Mouse (Mus musculus) C2C12 (cell line): ENCODE measurements at regions not wholly inside any gene's neighbourhood (a gene's known extent, or its start where the extent isn't known, plus 50 kb on each side); places are given as distances from the start of the nearest gene placed in this dataset.

Experiments
- H3K27me3 ChIP-seq: one replicate; pipeline ENCODE4 v1.6.1; 2011; ENCODE audit not compliant: control insufficient read depth, insufficient read depth, insufficient read length
- H3K36me3 ChIP-seq: one replicate; pipeline ENCODE4 v1.6.1; 2011; ENCODE audit not compliant: control insufficient read depth, insufficient read depth
- H3K4me3 ChIP-seq: one replicate; pipeline ENCODE4 v1.5.1; 2011; ENCODE audit warnings: mild to moderate bottlenecking, control low read depth; ENCODE audit not compliant: poor library complexity, insufficient read depth, severe bottlenecking
- H3K79me2 ChIP-seq: one replicate; pipeline ENCODE4 v1.6.1; 2011; ENCODE audit not compliant: control insufficient read depth, insufficient read depth
- H3K79me3 ChIP-seq: one replicate; pipeline ENCODE4 v1.6.1; 2011; ENCODE audit warnings: low read depth, control low read depth
- H3ac ChIP-seq: one replicate; pipeline ENCODE3; 2011; ENCODE audit warnings: low read depth; ENCODE audit not compliant: control insufficient read depth, insufficient read length
- CEBPB ChIP-seq: IDR thresholded peaks from one replicate; pipeline ENCODE4 v1.6.1; 2011; ENCODE audit warnings: low read depth, mild to moderate bottlenecking, control low read depth, moderate library complexity
- CTCF ChIP-seq: IDR thresholded peaks from one replicate; pipeline ENCODE4 v1.5.1; 2011; ENCODE audit not compliant: control insufficient read depth, insufficient read depth, insufficient read length
- FOSL1 ChIP-seq: IDR thresholded peaks from one replicate; pipeline ENCODE4 v1.8.0; 2011; ENCODE audit warnings: mild to moderate bottlenecking, low read length; ENCODE audit not compliant: poor library complexity, insufficient read depth, severe bottlenecking
- MAX ChIP-seq: IDR thresholded peaks from one replicate; pipeline ENCODE4 v1.6.1; 2011; ENCODE audit warnings: mild to moderate bottlenecking, control low read depth
- MYOD1 ChIP-seq: IDR thresholded peaks from one replicate; pipeline ENCODE4 v1.6.1; 2011; ENCODE audit warnings: low read depth; ENCODE audit not compliant: control insufficient read depth, insufficient read length
- MYOG ChIP-seq: IDR thresholded peaks from one replicate; pipeline ENCODE4 v1.6.1; 2011; ENCODE audit not compliant: control insufficient read depth, insufficient read length; ENCODE audit errors: extremely low read depth
- USF1 ChIP-seq: IDR thresholded peaks from one replicate; pipeline ENCODE4 v1.6.1; 2011; ENCODE audit warnings: low read depth, mild to moderate bottlenecking, control low read depth, moderate library complexity

GRCm38 (mm10) chr13:119231556-119231955 lies 196.8 kb upstream of the Paip1 start:
- TF ChIP-seq USF1 (no peak), CTCF (no peak), CEBPB (no peak), MYOG (no peak), MAX (no peak), MYOD1 (no peak), FOSL1 (no peak)
- Histone ChIP-seq H3K4me3 (no peak overlapping the region), H3ac (no peak overlapping the region), H3K27me3 (no peaks in the 10 kb centered on the region), H3K79me3 (no peaks in the 10 kb centered on the region), H3K36me3 (no peaks in the 10 kb centered on the region), H3K79me2 (no peaks in the 10 kb centered on the region)

- Histone ChIP-seq H3K4me3 (no peak overlapping the region), H3K79me2 (no peaks in the 10 kb centered on the region), H3K36me3 (no peaks in the 10 kb centered on the region), H3K79me3 (no peaks in the 10 kb centered on the region), H3ac (no peak overlapping the region), H3K27me3 (no peaks in the 10 kb centered on the region)
- no peak for TF ChIP-seq USF1
- TF ChIP-seq MAX, result no peak
- no peak for TF ChIP-seq FOSL1
- no peak for TF ChIP-seq MYOD1
- no peak for TF ChIP-seq CTCF
- no peak for TF ChIP-seq MYOG
- TF ChIP-seq CEBPB, result no peak
These were observed 196.0 kb upstream of the Paip1 start for GRCm38 (mm10) chr13:119232100-119233029.

- Histone ChIP-seq H3ac (no peak overlapping the region), H3K79me2 (no peaks in the 10 kb centered on the region), H3K79me3 (no peaks in the 10 kb centered on the region), H3K36me3 (no peaks in the 10 kb centered on the region), H3K4me3 (no peak overlapping the region), H3K27me3 (no peaks in the 10 kb centered on the region)
- TF ChIP-seq MAX, result no peak
- no peak for TF ChIP-seq FOSL1
- TF ChIP-seq USF1, result no peak
- no peak for TF ChIP-seq CEBPB
- TF ChIP-seq MYOG, result no peak
- no peak for TF ChIP-seq CTCF
- TF ChIP-seq MYOD1, result no peak
These were observed 195.4 kb upstream of the Paip1 start for GRCm38 (mm10) chr13:119233030-119233385.

DNA sequence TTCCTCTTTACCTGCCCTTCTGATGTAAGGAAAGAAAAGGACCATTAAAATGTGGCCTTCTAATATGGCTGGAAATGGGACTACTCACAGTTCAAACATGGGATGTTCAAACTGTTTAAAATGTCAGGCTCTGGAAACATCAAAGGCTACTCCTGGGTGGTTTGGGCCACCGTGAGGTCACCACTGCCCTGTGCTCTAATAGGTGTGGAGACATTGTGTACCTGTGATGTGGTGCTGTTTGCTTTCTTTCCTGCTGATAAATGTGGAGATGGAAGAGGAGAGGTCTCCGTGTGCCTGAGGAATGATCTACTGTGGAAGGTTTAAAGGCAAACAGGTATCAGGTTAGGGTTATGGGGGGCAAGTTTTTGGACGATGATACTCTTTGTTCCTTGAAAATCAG lies 194.5 kb upstream of the Paip1 start:
- Histone ChIP-seq H3K79me3 (no peaks in the 10 kb centered on the region), H3K36me3 (no peaks in the 10 kb centered on the region), H3ac (no peak overlapping the region), H3K27me3 (no peaks in the 10 kb centered on the region), H3K4me3 (no peak overlapping the region), H3K79me2 (no peaks in the 10 kb centered on the region)
- no peak for TF ChIP-seq CEBPB
- no peak for TF ChIP-seq FOSL1
- no peak for TF ChIP-seq MAX
- no peak for TF ChIP-seq USF1
- no peak for TF ChIP-seq CTCF
- no peak for TF ChIP-seq MYOG
- no peak for TF ChIP-seq MYOD1

DNA sequence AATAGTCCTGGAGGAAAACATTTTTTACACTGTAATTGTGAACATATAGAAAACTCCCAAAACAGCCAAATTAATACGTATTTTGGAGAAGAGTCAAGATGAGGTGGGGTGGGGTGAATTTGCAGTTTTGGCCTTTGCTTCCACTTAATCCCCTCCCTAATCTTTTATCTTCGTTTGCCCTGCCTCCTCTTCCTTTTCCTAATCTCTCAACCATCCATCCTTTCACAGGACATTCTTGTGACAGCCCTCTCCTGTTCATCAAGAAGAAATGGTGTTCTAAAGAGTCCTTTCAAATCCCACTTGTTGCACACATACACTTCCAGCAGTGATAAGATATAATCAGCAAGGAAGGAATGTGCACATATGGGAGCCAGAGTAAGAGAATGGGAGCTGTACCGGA lies 186.0 kb upstream of the Paip1 start:
- H3K4me3 ChIP-seq, result no peak overlapping the region
- no peaks in the 10 kb centered on the region for H3K79me2 ChIP-seq
- no peak overlapping the region for H3ac ChIP-seq
- no peaks in the 10 kb centered on the region for H3K27me3 ChIP-seq
- no peaks in the 10 kb centered on the region for H3K36me3 ChIP-seq
- H3K79me3 ChIP-seq, result no peaks in the 10 kb centered on the region
- TF ChIP-seq CTCF (no peak), CEBPB (no peak), MYOG (no peak), MAX (no peak), FOSL1 (no peak), MYOD1 (no peak), USF1 (no peak)

GRCm38 (mm10) chr13:119247101-119247500 lies 181.3 kb upstream of the Paip1 start:
- no peaks in the 10 kb centered on the region for H3K79me2 ChIP-seq
- TF ChIP-seq CTCF, result no peak
- no peak for TF ChIP-seq MYOD1
- TF ChIP-seq MYOG, result no peak
- TF ChIP-seq MAX, result no peak
- TF ChIP-seq CEBPB, result no peak
- no peak for TF ChIP-seq FOSL1
- no peak for TF ChIP-seq USF1
- no peaks in the 10 kb centered on the region for H3K27me3 ChIP-seq
- H3K36me3 ChIP-seq, result no peaks in the 10 kb centered on the region
- H3ac ChIP-seq, result no peak overlapping the region
- no peaks in the 10 kb centered on the region for H3K79me3 ChIP-seq
- no peak overlapping the region for H3K4me3 ChIP-seq
